Mouse (Mus musculus): ENCODE measurements around the gene D430041D05Rik. TPM values are rescaled to one million over a fixed set of nuclear protein-coding genes. Genes with fewer than 3 reads are reported as not detected.

D430041D05Rik gene
- total and polyA plus RNA-seq, 3 experiments = not detected

DNA sequence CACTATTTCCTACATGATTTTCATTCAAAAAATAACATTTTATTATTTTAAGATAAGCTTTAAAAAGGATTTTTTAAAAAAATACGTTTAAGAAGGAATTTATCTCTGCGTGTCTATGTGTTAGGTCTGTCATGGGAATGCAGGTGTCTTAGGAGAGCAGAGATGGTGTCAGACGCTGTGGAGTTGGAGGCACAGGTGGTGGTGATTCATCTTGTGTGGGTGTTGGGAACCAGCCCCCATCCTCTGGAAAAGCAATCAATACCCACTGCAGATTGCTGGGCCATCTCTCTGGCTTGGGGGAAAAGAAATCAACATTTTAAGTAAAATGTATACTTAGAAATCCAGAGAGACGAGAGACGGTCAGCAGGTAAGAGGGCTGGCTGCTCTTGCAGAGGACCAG, 225.2 kb downstream of the D430041D05Rik start:
- Histone ChIP-seq H3K4me1 (ENCODE audit: control insufficient read depth in 1 of 2, insufficient read depth in 2 of 2) (peaks cover 0 to 5% of the 10 kb centered on the region in 2 experiments; a peak in 2 of 4 replicates), H3K27me3 (replicated peaks) (no peaks in the 10 kb centered on the region), H3K36me3 (replicated peaks in 1 of 2; ENCODE audit: control insufficient read depth in 1 of 2, insufficient read depth in 1 of 2, low read length in 1 of 2) (no peaks in the 10 kb centered on the region), H3K79me2 (replicated peaks; ENCODE audit: control insufficient read depth, extremely low read depth, insufficient read depth, poor library complexity, severe bottlenecking) (no peaks in the 10 kb centered on the region), H3K27ac (ENCODE audit: insufficient read depth, low read depth) (no peak overlapping the region), H3K9ac (ENCODE audit: insufficient read depth, low read depth) (no peak overlapping the region), H3K9me3 (replicated peaks; ENCODE audit: low read length) (no peaks in the 10 kb centered on the region), H3K4me3 (replicated peaks in 1 of 3; ENCODE audit: low read depth in 2 of 3, low read length in 2 of 3, poor library complexity in 1 of 3) (no peak overlapping the region), H3K4me2 (ENCODE audit: insufficient read depth, low read depth, poor library complexity, severe bottlenecking) (no peak overlapping the region)
- dilution Hi-C loops (cut with MboI; ENCODE audit: extremely low pct_ligation_motif_present, extremely low pct_unique_long_range_greater_than_20kb, low sequenced_read_pairs) (no loop called here), in situ Hi-C loops (cut with MboI; ENCODE audit: low pct_ligation_motif_present, low pct_unique_long_range_greater_than_20kb, low sequenced_read_pairs) (no loop called here)
- TF ChIP-seq CHD2 (IDR thresholded peaks at IDR 0.05; ENCODE audit: low read length) = no peak
- TF ChIP-seq JUND (conservative IDR thresholded peaks at IDR 0.05; ENCODE audit: low read depth, low read length) = no peak
- DNase-seq (ENCODE audit: extremely low read depth) = no peak

DNA sequence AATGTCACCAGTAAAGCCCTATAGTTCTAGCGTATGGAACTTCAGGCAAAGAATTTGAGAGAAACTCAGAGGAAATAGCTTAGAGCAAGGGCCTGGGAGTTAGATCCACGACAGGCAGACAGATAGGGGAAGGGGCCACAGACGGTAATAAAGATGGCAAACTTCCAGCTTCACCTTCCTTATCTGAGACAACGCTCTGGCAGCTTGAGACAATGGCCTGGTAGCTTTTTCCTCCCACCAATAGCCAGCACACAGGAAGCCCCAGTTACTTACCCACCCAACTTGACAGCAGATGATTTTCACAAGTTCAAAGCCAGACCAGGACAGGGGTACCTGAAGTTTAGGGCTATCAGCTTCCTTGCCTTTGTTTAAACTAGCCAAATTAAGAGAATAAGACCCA, 226.5 kb downstream of the D430041D05Rik start:
- in situ Hi-C loops (cut with MboI; ENCODE audit: low pct_ligation_motif_present, low pct_unique_long_range_greater_than_20kb, low sequenced_read_pairs) (no loop called here), dilution Hi-C loops (cut with MboI; ENCODE audit: extremely low pct_ligation_motif_present, extremely low pct_unique_long_range_greater_than_20kb, low sequenced_read_pairs) (no loop called here)
- Histone ChIP-seq H3K9ac (ENCODE audit: insufficient read depth, low read depth) (no peak overlapping the region), H3K4me3 (replicated peaks in 1 of 3; ENCODE audit: low read depth in 2 of 3, low read length in 2 of 3, poor library complexity in 1 of 3) (no peak overlapping the region), H3K9me3 (replicated peaks; ENCODE audit: low read length) (no peaks in the 10 kb centered on the region), H3K79me2 (replicated peaks; ENCODE audit: control insufficient read depth, extremely low read depth, insufficient read depth, poor library complexity, severe bottlenecking) (no peaks in the 10 kb centered on the region), H3K27ac (ENCODE audit: insufficient read depth, low read depth) (no peak overlapping the region), H3K27me3 (replicated peaks) (no peaks in the 10 kb centered on the region), H3K4me2 (ENCODE audit: insufficient read depth, low read depth, poor library complexity, severe bottlenecking) (no peak overlapping the region), H3K4me1 (ENCODE audit: control insufficient read depth in 1 of 2, insufficient read depth in 2 of 2) (peaks cover 0 to 5% of the 10 kb centered on the region in 2 experiments; a peak in 2 of 4 replicates), H3K36me3 (replicated peaks in 1 of 2; ENCODE audit: control insufficient read depth in 1 of 2, insufficient read depth in 1 of 2, low read length in 1 of 2) (no peaks in the 10 kb centered on the region)
- no peak for TF ChIP-seq ELF1 (IDR thresholded peaks at IDR 0.05; ENCODE audit: low read depth, low read length)
- TF ChIP-seq JUND (conservative IDR thresholded peaks at IDR 0.05; ENCODE audit: low read depth, low read length) = no peak
- no peak for TF ChIP-seq MAX (IDR thresholded peaks at IDR 0.05; ENCODE audit: low read length)
- no peak for TF ChIP-seq SMC3 (IDR thresholded peaks at IDR 0.05; ENCODE audit: low read depth, low read length)
- TF ChIP-seq CTCF (conservative IDR thresholded peaks at IDR 0.05 in 1 of 2, IDR thresholded peaks at IDR 0.05 in 1 of 2; ENCODE audit: low read depth in 2 of 2, low read length in 2 of 2) = no peak
- no peak for TF ChIP-seq JUN (IDR thresholded peaks at IDR 0.05; ENCODE audit: insufficient read depth, low read depth, low read length)
- TF ChIP-seq CHD2 (IDR thresholded peaks at IDR 0.05; ENCODE audit: low read length) = no peak
- TF ChIP-seq MAFK (IDR thresholded peaks at IDR 0.05; ENCODE audit: insufficient replicate concordance, low read length) = no peak
- TF ChIP-seq MAZ (IDR thresholded peaks at IDR 0.05; ENCODE audit: low read depth, low read length) = no peak
- TF ChIP-seq PAX5 (IDR thresholded peaks at IDR 0.05; ENCODE audit: low read length) = no peak
- no peak for TF ChIP-seq RCOR1 (conservative IDR thresholded peaks at IDR 0.05; ENCODE audit: low read depth, low read length)
- TF ChIP-seq ZKSCAN1 (IDR thresholded peaks at IDR 0.05; ENCODE audit: borderline replicate concordance, low read depth, low read length) = no peak
- no peak for TF ChIP-seq EP300 (IDR thresholded peaks at IDR 0.05; ENCODE audit: low read length)
- no peak for TF ChIP-seq USF2 (conservative IDR thresholded peaks at IDR 0.05; ENCODE audit: low read depth, low read length)
- TF ChIP-seq UBTF (IDR thresholded peaks at IDR 0.05; ENCODE audit: low read depth, low read length) = no peak
- DNase-seq (ENCODE audit: extremely low read depth) = no peak
